Mouse (Mus musculus) erythroblast, embryonic 14.5 days (primary cell): ENCODE data around the gene Ctsh. TPM values are rescaled to one million over a fixed set of nuclear protein-coding genes. Genes with fewer than 3 reads are reported as not detected.

Source experiments
- H3K27me3 ChIP-seq: 2 replicates; pipeline ENCODE4 v1.6.1; 2012; ENCODE audit warnings: inconsistent platforms; ENCODE audit not compliant: control insufficient read depth
- H3K36me3 ChIP-seq: 2 replicates; pipeline ENCODE4 v1.6.1; 2012; ENCODE audit warnings: mild to moderate bottlenecking, inconsistent platforms; ENCODE audit not compliant: control insufficient read depth
- H3K4me1 ChIP-seq: 2 replicates; pipeline ENCODE4 v1.6.1; 2012; ENCODE audit warnings: inconsistent platforms; ENCODE audit not compliant: control insufficient read depth
- H3K4me3 ChIP-seq: replicated peaks from 2 replicates; pipeline ENCODE3; 2012; ENCODE audit warnings: moderate library complexity, mild to moderate bottlenecking, inconsistent platforms
- H3K9me3 ChIP-seq: 2 replicates; pipeline ENCODE4 v1.6.1; 2012; ENCODE audit warnings: low read length, inconsistent platforms, mixed read lengths; ENCODE audit not compliant: control insufficient read depth
- GATA1 ChIP-seq: IDR thresholded peaks from 2 replicates; pipeline ENCODE4 v1.6.1; 2012; ENCODE audit warnings: low read length, inconsistent platforms, mixed read lengths
- TAL1 ChIP-seq: IDR thresholded peaks from 3 replicates; pipeline ENCODE4 v1.6.1; 2012; ENCODE audit warnings: low read length, inconsistent platforms, mixed read lengths
- polyA plus RNA-seq: library from polyadenylated mRNA; stranded (reverse); fragments of >175 nt; gene quantifications from 2 replicates; pipeline ENCODE4 v1.2.3, GENCODE M21; 2012

The Ctsh gene
- polyA plus RNA-seq, 1 experiment = 0.19 TPM

GRCm38 (mm10) chr9:90114567-90115307 is 60.8 kb downstream of the Ctsh start, which contains the start of gene Morf4l1:
Gene Morf4l1, minus strand, starts transcription at chr9:90114774.
- Histone ChIP-seq H3K36me3 (peaks cover 13% of the 10 kb centered on the region), H3K27me3 (no peaks in the 10 kb centered on the region), H3K4me1 (peaks cover 35% of the 10 kb centered on the region), H3K9me3 (no peaks in the 10 kb centered on the region), H3K4me3 (peak within 1 kb of the TSS; percentile 100)
- TF ChIP-seq GATA1 (no peak), TAL1 (no peak)

DNA sequence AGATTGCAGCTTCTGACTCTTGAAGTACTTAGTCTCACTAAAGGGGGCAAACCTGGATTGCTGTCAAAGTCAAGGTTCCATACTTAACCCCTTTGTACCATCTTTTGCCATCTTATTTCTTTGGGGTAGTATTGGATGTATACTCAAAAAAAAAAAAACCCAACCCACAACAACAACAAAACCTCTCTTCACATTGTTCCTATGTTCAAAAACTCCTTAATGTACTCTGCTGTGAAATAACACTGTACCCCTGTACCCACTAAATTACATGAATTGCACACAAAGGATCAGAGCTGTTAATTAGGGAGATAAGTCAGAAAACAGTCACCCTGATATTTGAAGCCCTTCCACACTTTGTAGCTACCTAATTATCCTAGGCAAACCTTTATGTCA is 61.4 kb downstream of the Ctsh start:
- Histone ChIP-seq H3K4me3 (peak overlapping the region; percentile 100), H3K27me3 (no peaks in the 10 kb centered on the region), H3K36me3 (peaks cover 8% of the 10 kb centered on the region), H3K4me1 (peaks cover 35% of the 10 kb centered on the region), H3K9me3 (no peaks in the 10 kb centered on the region)
- TF ChIP-seq TAL1 (no peak), GATA1 (no peak)

- Histone ChIP-seq H3K4me1 (peaks cover 23% of the 10 kb centered on the region), H3K27me3 (no peaks in the 10 kb centered on the region), H3K4me3 (no peak overlapping the region), H3K9me3 (no peaks in the 10 kb centered on the region), H3K36me3 (no peaks in the 10 kb centered on the region)
- TF ChIP-seq TAL1 (no peak), GATA1 (no peak)
These were observed 63.3 kb downstream of the Ctsh start for GRCm38 (mm10) chr9:90117234-90117633.

DNA sequence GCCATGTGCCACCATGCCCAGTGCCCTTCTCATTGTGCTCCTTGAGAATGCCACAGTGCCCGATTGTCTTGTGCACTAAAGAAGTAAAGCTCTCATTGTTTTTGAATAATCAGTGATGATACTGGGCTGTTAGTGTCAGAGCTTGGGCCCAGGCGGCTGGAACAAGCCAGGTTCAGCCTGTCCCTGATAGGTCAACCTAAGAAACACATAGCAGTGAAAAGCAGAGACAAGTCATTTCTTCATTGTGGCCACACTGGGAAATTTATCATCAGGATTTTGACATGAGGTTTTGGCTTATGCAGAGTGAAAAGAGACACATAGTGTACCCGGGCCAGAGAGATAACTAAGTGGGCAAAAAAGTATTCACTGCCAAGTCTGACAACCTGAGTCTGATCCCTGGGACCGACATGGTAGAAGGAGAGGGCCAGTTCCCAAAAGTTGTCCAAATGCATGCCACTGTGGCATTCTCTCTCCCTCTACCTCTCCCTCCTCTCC is 68.3 kb downstream of the Ctsh start:
- no peak for TF ChIP-seq TAL1
- Histone ChIP-seq H3K27me3 (no peaks in the 10 kb centered on the region), H3K4me3 (no peak overlapping the region), H3K4me1 (peaks cover 24% of the 10 kb centered on the region), H3K36me3 (no peaks in the 10 kb centered on the region), H3K9me3 (no peaks in the 10 kb centered on the region)

- H3K36me3 ChIP-seq = no peaks in the 10 kb centered on the region
- H3K9me3 ChIP-seq = no peaks in the 10 kb centered on the region
- H3K4me1 ChIP-seq = peaks cover 20% of the 10 kb centered on the region
- H3K4me3 ChIP-seq = no peak overlapping the region
- H3K27me3 ChIP-seq = no peaks in the 10 kb centered on the region
- TF ChIP-seq GATA1 = no peak
- TF ChIP-seq TAL1 = no peak
These were observed 70.4 kb downstream of the Ctsh start for GRCm38 (mm10) chr9:90124156-90124872.

DNA sequence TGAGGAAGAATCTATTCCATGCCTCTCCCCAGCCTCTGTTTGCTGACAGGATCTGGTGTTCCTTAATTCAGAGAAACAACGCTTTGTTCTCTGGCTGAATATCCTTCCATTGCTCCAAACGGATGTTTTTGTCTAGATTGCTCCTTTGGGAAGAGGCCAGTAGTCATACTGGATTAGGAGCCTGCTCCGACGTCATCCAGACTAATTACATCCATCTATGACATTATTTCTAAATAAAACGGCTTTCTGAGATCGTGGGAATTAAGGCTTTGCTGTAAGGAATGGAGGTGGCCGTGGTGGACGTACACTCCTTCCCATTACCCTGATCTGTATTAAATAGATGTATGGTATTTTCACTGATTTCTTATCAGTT is 70.9 kb downstream of the Ctsh start:
- TF ChIP-seq TAL1 (no peak), GATA1 (no peak)
- H3K4me1 ChIP-seq = peaks cover 20% of the 10 kb centered on the region
- H3K36me3 ChIP-seq = no peaks in the 10 kb centered on the region
- H3K9me3 ChIP-seq = no peaks in the 10 kb centered on the region
- no peaks in the 10 kb centered on the region for H3K27me3 ChIP-seq
- H3K4me3 ChIP-seq = no peak overlapping the region

Other genes starting within 250 kb of the Ctsh start
- gene Rasgrf1, start 144.2 kb upstream of the Ctsh start, polyA plus RNA-seq = not detected in 2 replicates
- 7.1 and 8.2 TPM in 2 replicates for gene Morf4l1, start 60.6 kb downstream of the Ctsh start, polyA plus RNA-seq
- gene Adamts7, start 108.9 kb downstream of the Ctsh start, polyA plus RNA-seq = 0.01 TPM in 1 of 2 replicates, not detected in the other
- gene Tbc1d2b, start 216.7 kb downstream of the Ctsh start, polyA plus RNA-seq = 1.8 and 2.0 TPM in 2 replicates